Mouse (Mus musculus): ENCODE measurements at regions not wholly inside any gene's neighbourhood (a gene's known extent, or its start where the extent isn't known, plus 50 kb on each side); places are given as distances from the start of the nearest gene placed in this dataset.

DNA sequence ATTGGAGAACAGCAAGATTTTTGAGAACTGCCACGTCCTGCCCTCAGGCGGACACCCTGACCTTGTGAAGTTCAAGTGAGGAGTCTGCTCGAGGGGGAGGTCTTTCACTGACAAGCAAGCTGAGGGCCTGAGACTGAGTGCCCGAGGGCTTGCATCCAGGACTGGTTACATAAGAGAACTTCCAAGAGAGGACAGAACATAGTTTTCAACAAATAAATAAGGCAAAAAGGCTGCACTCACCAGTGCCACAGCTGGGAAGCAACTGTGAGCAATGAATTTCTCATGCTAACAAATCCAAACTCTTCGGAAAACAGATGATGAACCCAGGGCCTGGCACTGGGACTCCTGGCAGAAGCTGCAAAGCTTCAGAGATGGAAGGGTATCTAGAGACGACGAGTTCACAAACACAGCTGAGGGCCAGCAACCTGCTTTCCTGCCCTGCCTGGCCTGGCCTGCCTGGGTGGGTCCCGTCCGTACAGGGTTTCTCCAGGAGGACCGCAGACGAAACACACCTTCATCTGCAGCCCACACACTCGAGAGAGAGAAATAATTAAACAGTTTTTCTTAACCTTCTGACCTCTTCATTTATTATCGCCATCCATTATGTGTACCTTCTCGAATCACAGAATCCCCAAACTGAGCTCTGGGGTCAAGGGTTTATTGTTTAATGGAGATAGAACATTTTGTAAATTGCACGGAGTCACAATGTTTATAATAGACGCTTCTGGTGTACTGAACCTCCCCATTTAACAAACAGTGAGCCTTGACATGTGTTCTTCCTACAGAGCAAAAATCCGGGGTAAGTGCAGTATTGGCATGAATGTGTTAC is 334.3 kb upstream of the Ddhd1 start:
- peak; percentile 53 for DNase-seq

DNA sequence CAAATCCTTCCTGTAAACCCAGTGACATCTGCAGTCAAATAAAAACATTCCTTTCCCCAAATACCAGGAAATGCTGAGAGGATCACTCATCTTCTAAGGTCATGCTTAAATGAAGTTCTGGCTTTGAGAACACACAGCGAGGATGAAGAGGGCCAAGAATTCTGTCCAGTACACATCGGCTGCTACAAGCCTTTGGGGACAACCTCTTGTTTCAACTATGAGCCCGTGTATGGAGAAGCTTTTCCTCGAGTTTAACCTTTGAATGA is 334.9 kb upstream of the Ddhd1 start:
- peak; percentile 18 for DNase-seq

DNA sequence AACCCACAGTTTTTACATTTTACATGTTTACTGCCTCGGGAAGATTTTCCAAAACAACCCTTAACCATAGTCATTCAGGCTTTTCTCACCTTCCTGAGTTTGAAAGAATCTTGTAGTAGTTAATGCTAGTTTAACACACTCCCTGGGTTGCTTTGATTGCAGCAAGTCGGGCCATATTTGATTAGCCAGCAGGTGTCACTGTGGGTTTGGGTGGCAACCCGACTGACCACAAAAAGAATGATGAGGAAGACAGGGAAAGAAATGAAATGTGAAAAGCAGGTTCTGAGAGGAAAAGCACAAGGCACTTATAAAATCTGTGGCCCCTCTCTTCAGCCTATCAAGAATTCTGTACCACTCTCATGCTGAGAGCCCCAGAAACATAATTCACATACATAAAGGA is 335.7 kb upstream of the Ddhd1 start:
- DNase-seq: peak; percentile 84

DNA sequence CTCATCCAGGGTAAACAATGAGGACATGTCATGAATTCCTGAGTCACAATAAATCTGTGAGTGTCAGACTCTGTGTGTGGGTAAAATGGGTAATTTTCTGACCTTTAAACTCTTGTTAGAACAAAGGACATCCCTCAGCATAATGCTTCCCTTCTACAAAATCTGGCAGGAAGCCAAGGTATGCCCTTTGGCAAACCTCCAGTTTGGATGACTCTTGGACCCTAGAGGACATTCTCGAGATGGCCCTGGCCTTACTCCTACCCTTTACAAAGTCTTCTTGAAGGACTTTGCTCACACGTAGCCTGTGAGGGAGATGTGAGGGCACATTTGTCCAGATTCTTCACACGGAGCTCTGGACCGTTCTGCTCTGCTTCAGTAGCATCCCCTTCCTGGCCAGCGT is 338.8 kb upstream of the Ddhd1 start:
- peak; percentile 90 for DNase-seq

DNA sequence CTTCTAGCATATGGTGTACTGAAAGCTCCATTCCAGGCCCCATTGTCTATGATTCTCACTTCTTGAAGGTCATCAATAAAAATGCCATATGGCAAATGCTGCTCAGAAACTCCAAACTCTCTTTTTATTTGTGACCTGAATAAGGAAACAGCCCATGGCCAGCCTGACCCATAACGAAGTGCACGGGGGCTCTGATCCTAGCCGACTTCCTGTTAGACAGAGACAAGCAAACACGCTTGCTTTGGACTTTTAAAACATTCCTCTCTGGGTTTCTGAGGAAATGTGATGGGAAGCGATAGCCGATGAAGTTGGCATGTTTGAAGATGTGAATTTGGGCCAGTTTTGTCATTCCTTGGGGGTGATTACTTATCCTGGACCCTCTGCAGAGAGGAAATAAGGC is 346.1 kb upstream of the Ddhd1 start:
- DNase-seq: peak; percentile 29

DNA sequence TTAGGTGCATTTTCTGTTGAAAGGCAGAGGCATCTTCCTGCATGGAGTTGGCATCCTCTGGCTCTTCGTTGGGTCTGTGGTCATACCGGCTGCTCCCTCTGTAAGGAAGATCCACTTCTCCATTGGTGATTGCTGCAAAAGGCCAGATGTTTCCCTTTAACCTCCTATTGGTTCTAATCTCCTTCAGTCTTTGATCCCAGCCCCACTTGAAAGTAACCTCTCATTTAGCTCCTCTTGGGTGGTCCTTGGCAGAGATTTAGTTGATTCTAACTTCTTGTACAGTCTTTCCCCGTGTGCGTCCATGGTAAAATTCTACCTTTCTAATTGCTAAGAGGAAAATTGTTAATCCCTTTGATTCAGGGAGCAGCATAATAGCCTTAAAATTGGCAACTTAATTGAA is 347.4 kb upstream of the Ddhd1 start:
- no peak for DNase-seq

DNA sequence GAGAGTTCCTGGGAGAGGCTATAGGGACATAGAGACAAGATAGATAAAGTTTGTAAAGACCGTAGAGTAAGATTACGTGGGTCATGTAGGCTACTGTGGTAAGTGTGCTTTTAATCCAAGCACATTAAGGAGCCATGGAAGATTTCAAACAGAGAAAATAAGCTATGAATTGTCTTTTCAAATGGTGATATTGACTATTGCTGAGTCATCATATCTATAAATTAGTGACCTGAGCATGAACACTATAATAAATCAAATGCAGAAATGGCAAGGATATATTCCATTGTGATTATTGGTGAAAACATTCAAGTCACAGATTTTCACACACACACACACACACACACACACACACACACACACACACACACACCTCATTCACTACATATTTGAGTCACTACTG is 355.3 kb upstream of the Ddhd1 start:
- DNase-seq: no peak

DNA sequence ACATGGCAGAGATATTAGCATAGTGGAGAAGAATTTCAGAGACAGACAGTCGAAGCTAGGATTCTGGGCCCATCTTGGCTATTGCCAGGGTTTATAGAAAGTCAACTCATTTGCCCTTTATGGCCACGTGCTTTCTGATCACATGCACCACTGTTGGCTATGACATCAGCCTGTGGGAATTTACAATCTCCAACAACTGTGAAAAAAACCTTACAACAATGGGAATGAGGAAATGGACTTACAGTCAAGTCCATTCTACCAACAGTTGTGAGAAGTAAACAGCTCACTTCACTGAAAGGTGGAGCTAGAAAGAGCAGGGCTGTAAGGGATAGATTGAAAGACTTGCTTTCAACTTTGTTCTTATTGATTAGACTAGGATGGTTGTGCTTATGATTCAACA is 356.1 kb upstream of the Ddhd1 start:
- no peak for DNase-seq

DNA sequence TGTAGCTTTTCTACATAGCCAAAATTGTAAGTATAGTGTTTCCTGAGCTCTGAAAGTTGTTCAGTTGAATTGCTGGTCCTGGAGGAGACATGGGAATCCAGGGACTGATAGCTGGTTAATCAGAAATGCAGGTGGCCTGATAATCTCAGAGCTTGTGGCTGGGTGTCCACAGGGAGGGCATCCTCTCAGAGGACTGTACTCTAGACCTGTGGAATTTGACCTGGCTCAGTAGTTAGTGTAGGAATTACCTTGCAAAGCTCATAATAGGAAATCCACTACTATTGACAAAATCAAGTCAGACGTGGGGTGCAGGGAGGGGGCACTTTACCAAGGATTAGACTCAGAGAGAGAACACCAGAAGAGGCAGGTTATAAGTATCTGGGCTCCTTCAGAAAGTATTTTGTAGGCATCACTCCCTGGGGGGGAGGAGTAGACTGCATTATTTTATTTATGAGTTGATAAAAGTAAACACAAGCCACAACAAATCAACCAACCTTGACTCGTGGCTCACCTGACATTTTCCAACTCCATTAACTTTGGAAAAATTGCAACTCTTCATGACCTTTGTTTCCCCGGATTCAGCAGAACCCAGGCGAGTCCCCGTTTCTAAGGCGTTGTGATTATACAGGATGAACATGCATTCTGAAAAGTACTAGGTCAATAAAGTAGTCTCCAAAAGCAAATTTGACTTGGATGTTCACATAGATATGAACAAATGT is 357.9 kb upstream of the Ddhd1 start:
- no peak for DNase-seq

DNA sequence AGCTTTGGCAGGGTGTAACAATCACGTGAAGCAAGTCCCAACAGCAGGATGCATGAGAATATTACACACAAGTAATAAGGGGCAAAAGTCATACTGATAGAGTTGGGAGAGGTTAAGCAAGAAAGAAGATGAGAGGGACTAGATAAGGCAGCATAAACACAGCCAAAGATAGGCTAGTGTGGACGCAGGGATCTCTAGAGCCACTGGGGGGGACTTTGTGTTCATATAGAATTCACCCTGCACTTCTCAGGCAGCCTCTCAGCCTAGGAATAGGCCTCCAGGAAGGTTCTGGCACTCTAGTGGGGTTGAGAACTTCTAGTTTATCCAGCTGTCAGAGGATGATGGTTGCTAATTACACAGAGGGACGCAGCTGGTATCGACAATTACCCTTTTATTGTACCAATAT is 358.8 kb upstream of the Ddhd1 start:
- DNase-seq: no peak

DNA sequence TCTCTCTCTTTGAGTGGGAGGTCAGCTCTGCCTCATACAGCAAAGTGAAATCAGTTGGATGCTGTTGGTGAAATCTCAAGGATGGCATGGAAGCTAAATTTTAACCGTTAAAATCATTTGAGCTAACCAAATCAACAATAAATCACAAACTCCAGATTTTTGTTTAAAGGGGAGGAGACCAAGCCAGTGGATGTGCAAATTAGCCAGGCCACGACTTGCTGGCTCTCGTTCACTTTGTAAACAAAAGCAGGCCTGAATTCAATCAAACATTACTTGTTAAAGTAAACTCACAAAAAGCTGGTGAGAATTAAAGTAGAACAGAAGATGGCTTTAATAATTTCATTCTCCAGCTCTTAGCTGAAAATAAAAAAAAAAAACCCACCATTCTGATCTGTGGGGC is 359.3 kb upstream of the Ddhd1 start:
- no peak for DNase-seq

DNA sequence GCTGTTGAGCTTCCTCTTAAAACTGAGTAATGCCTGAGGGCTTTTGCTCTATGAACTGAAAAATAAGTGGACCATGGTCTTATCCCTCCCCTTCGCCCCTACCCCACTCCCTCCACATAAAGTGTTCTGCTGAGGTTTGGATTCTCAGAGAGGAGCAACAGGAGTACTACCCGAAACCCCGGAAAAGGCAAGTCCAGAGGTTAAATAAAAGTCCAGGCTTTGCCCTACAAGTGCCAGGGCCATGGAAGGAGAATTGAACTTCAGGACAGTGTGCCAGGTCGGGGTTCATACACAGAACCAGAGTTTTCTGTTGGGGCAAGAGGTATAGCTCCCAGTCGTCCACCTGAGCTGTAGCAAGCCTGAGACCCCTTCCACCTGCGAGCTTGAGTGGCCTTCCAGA is 360.0 kb upstream of the Ddhd1 start:
- no peak for DNase-seq

DNA sequence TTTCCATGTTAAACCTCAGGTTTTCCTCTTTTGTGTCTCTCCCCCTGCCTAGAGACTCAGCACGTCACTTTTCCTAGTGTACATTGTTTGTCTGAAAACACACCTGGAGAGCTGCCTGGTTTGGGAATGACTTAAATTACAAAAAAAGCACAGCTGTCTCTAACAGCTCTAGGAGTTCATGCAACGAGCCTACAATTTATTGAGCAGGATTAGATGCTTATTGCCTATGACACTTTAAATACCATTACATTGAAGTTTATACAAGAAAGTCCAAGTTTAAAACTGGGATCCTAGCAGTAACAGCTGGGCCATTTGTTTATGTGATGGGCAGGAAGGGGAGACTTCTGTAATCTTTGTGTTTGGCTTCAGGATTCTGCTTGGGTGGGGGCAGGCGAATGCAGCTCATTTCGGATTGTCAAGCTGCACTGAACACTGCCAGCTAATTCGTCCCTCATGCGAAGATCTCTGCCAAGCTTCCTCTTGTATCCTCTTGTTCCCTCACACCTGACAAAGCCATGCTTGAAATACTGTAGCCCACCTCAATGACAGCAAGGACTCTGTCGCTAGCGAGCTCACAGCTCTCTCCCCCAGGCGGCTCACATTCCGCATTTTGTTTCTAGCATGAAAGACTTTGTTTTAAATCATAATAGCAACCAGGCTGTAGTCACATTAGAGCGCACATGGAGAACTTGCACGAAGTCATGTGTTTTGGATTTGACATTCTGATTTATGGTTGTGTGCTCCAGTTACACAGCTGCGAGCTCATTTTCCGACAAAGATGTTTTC is 359.8 kb upstream of the Gm15217 start:
- DNase-seq: peak; percentile 20

DNA sequence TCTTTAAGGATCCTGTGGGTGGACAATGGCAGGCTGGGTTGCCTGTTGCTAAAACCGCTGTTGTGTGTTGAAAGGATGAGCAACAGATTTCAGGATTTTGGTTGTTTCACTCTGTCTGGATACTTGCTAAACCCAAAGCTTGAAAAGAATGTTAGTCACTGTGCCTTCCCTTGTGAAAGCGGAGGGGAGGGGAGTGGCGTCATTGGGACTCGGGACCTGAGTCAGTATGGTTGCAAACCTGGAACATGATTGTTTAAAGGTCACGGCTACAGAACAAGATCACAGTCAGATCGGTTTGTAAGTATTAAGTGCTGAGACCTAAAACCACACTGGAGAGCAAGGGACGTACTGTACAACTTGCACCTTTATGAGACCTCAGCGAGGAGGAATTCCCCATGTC is 344.9 kb upstream of the Gm15217 start:
- no peak for DNase-seq

DNA sequence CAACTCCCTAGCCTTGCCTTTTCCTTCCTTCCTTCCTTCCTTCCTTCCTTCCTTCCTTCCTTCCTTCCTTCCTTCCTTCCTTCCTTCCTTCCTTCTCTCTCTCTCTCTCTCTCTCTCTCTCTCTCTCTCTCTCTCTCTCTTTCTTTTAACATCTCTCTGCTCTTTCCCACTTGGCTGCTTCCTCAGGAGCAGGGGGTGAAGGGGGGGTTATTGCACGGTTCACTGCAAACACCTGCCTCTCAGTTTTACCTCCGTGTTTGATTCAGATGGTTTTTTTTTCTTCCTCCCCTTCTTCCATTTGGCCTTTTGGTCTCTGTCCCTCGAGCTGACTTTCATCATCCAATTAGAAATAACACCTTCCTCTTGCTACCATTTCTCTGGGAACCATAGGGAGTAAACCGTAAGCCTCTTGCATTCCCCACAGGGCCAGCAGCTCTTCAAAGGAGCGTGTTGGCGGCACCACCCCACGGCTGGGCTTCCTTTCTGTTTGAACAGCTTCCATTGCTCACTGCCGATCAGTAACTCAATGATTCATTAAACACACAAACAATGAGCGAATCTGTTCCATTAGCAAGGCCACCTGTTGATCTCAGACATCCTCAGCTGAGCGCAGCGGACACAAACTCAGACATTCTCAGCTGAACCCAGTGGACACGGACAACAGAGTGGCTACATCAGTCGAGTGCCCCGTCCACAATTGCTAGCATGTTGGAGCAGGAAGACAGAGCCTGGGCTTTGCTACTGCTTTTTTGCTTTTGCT is 318.4 kb upstream of the Gm15217 start:
- peak; percentile 3 for DNase-seq

DNA sequence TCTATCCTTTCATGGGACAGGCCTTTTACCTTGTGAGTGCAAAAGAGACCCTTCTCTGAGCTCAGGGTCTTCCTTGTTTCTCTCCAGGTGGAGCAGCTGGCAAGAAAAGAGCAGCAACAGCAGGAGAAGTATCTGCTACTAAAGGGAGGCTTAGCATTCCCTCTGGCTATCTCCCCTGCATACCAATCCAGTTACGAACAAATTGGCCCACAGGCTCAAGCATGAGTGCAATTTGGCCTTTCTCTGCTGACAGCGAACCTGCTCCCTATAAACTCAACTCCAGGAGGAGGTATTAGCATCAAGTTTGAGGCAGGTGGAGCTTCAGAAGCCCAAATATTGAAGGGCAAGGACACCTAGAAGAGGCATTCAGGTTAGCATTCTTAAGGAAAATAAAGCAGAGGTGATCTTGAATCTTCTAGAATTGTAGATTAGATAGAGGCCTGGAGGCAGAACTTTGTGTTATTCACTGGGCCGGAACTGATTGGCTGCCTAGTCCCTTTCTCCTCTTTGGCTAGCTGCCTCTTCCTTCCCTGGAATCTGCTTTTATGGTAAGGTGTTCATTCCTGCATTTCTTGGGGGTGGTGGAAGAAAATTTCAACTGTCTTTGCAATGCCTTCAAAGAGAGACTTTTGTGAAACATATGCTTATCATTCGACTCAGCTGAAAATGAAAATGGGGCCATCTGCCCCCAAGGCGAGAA is 312.0 kb upstream of the Gm15217 start:
- DNase-seq: peak; percentile 14

DNA sequence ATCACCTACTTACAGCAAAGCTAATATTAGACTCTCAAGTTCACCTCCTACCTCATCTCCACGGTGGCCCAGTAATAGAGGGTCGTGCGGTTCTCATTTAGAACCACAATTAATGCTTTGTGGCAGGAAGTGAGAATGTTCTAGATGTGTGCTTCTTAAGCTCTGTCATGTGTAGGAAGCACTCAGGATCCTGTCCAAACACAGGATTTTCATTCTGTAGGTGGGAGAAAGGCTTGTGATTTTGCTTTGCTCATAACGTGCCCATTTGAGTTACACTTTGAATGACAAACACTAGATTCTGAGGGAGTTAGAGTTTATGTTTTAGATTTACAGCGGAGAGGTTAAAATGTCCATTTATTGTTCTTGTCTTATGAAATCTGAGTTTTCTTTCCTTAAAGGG is 308.0 kb upstream of the Gm15217 start:
- no peak for DNase-seq

DNA sequence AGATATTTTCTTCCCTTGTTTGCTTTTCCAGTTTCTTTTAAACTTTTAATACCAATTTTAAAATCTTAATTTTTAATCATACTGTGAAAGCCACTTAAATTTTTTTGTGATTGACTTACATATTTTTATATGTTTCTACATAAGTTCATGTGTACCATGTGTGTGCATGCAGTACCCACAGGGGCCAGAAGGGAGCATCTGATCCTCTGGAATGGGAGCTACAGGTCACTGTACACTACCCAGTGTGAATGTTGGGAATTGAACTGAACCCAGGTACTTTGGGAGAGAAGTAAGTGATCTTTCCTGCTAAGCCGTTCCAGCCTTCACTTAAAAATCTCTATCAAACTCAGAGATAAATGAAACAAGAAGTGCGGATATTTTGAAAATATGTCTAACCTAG is 302.5 kb upstream of the Gm15217 start:
- DNase-seq: no peak

DNA sequence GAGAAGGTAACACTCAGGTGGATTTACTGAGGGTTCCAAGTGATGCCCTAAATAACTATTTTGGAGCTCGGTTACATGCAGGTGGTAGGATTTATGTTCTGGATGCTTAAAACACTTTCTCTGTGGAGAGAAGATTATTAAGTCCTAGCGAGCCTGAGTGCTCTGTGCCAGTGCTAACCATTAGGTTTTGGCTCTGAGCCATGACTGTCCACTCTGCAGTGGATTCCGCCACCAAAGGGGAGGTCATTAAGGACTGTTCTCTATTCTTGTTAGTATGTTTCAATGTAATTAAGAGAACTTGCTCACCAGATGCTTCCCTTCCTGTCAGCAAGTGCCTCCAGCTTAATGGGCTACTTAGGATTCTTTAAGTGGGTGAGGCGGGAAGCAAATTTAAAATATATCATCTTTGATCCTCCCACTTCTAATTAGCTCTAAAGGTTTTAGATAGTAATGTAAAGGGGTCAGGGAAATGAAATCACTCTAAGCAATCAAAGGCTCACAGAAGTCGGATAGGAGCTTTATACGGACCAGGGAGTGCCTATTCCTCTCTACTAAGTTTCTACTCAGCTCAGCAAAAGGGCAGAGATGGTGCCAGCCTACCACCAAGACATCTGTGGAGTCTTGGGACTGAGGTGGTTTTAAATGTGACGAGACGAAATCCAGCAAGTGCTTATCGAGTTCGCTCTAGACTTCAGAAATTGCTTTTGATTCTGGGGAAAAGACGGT is 301.6 kb upstream of the Gm15217 start:
- DNase-seq: no peak

DNA sequence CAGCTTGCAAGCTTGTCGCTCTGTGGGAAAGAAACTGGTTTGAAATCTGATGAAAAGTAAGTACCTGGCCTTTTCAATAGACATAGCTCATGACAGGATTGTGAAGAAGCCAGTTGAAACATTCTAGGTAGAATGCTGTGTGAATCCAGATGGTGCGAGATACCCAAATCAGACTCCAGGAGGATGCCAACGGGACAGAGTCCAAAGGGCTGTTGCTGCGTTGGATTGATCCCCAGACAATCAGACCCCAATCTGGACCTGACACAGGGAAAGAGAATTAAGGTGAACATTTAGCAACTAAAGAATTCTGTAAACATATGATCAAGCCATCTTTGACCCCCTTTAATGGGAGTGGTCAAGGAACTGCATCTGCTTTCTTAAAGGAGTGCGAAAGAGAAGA is 296.6 kb upstream of the Gm15217 start:
- no peak for DNase-seq

DNA sequence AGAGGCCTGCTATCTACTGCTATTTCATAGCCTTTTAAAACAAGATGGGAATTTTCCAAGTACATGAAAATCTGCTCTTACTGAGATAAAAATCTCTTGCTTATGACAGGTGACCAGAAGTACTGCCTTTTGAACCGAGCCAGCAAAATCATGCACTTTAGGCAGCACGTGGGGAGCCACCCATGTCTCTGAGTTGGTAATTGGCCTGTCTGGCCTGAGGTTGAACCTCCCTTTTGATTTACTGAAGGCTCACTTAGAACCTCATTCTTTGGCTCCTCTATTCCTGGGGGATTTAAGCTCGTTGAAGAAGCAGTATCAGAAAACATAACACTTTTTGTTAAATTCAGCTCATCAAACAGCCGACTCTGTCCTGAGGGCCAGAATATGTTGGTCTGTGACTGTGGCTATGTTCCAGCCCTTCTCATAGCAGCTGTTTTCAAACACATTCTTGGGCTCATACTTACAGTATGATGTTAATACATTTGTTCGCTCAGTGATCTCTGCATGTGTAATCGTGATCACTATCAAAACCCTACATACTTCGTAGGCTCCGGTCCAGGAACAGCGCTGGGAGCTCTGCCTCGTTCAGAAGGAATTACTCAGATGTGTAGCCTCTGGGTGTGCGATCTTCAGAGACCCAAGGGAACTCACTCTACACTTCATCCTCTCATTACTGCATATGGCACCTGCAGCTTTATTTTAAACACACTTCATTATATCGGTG is 290.1 kb upstream of the Gm15217 start:
- DNase-seq: peak; percentile 7

All from kidney, postnatal 14 days (tissue).